Mouse (Mus musculus): ENCODE data around the gene Vmn1r2. TPM values are rescaled to one million over a fixed set of nuclear protein-coding genes. Genes with fewer than 3 reads are reported as not detected.
"Not testable (repeated sequence)": the region's sequence is repeated elsewhere in the genome, so short reads cannot be mapped to it uniquely, and the experiment has no call there.

Vmn1r2 gene
- polyA plus RNA-seq, 1 experiment from 2014 or later = not detected

GRCm38 (mm10) chr4:3209643-3210217 lies 42.6 kb downstream of the Vmn1r2 start:
- H3K27ac ChIP-seq (ENCODE audit: low read length); H3K9ac ChIP-seq (replicated peaks; ENCODE audit: low read depth); DNase-seq (ENCODE audit: low spot score); H3K4me3 ChIP-seq (ENCODE audit: low read depth, low read length); ATAC-seq; H3K9me3 ChIP-seq (ENCODE audit: low read length); H3K36me3 ChIP-seq (ENCODE audit: insufficient read depth, low read length); H3K27me3 ChIP-seq (replicated peaks; ENCODE audit: insufficient read depth, low read length); H3K4me1 ChIP-seq (ENCODE audit: insufficient read depth, low read depth, low read length); H3K4me2 ChIP-seq (replicated peaks; ENCODE audit: low read depth, low read length): not testable (repeated sequence)
- 60% methylated on average over 1 of the region's 1 CpGs for WGBS

- H3K27me3 ChIP-seq (replicated peaks; ENCODE audit: insufficient read depth, low read length); H3K4me1 ChIP-seq (ENCODE audit: insufficient read depth, low read depth, low read length); H3K27ac ChIP-seq (ENCODE audit: low read length); H3K4me2 ChIP-seq (replicated peaks; ENCODE audit: low read depth, low read length); H3K9ac ChIP-seq (replicated peaks; ENCODE audit: low read depth); H3K4me3 ChIP-seq (ENCODE audit: low read depth, low read length); ATAC-seq; H3K36me3 ChIP-seq (ENCODE audit: insufficient read depth, low read length); DNase-seq (ENCODE audit: low spot score); H3K9me3 ChIP-seq (ENCODE audit: low read length): not testable (repeated sequence)
- WGBS = 58% methylated on average over 3 of the region's 4 CpGs
These were observed 46.2 kb downstream of the Vmn1r2 start for GRCm38 (mm10) chr4:3213349-3213748.

- 57% methylated on average over 2 of the region's 2 CpGs for WGBS
- not testable (repeated sequence) for H3K4me3 ChIP-seq (ENCODE audit: low read depth, low read length); H3K27me3 ChIP-seq (replicated peaks; ENCODE audit: insufficient read depth, low read length); H3K27ac ChIP-seq (ENCODE audit: low read length); H3K9ac ChIP-seq (replicated peaks; ENCODE audit: low read depth); H3K4me1 ChIP-seq (ENCODE audit: insufficient read depth, low read depth, low read length); H3K4me2 ChIP-seq (replicated peaks; ENCODE audit: low read depth, low read length); H3K9me3 ChIP-seq (ENCODE audit: low read length); ATAC-seq; H3K36me3 ChIP-seq (ENCODE audit: insufficient read depth, low read length); DNase-seq (ENCODE audit: low spot score)
These were observed 49.3 kb downstream of the Vmn1r2 start for GRCm38 (mm10) chr4:3216382-3216781.

Other genes with a start within 250 kb of the Vmn1r2 start
- not detected in 2 replicates for gene Vmn1r3, start 18.0 kb downstream of the Vmn1r2 start, polyA plus RNA-seq (2015; fragmentation: Nextera tagmentation; extraction: Ambion mirVana)